ENCODE assay signal across 9 mouse cellular contexts in the genomic region with DNA sequence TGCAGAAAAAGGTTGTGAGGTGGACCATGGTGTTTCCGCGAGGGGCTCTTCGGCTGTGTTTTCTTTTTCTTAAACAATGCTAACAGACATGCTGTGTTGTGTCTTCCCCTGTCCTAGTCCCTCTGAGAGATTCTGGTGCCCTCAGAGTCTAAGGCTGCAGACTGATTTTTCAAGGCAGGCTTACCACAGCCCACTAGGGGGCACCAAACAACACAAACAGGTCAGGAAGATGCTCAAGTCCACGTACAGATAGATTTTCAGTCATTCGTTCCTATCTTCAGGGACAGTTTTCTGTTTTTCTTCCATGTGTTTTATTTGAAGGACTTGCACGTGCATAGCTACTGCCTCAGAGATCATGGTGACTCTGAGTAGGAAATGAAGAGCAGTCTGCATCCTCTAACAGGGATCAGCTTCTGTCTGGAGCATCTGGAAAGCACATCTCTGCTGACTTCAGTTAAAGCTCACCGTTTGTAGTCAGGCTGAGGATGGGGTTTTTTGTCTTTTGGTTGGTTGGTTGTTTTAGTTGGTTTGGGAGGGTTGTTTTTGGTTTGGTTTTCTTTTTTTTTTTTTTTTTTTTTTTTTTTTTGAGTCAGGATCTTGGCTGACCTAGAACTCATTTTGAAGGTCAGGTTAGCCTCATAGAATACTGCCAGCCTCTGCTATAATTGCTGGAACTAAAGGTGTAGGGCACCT. TPM values are rescaled to one million over a fixed set of nuclear protein-coding genes. Genes with fewer than 3 reads are reported as not detected.
DNase-seq lines count a peak whose midpoint lies in the region; ATAC-seq and TF ChIP-seq lines count a peak whose summit lies in the region.
"Had no signal": no experiment of that assay in that cellular context is flagged by ENCODE, and none has a peak within 500 bp of the region (broad histone marks: within the 10 kb centered on the region; RNA-seq: fewer than 3 reads in every experiment).

No protein-coding gene starts in this region.

- POLR2A ChIA-PET in Patski (lab: Charles Lee), result interaction anchor here (0.6 kb wide), 1 partner anchor 1415 kb away, joined by 3 read pairs; no protein-coding TSS in a partner anchor

- no peak overlapping the region for H3K4me2 ChIP-seq in lung, postnatal 0 days (replicated peaks; ENCODE audit: low read depth, low read length)
- H3K4me2 ChIP-seq: midbrain, embryonic 12.5 days had no signal

- whole genome bisulfite sequencing in lung, postnatal 0 days, result 27% methylated on average over 7 of the region's 7 CpGs

- peak; percentile 93 for TF ChIP-seq CTCF in Patski (IDR thresholded peaks at IDR 0.05)
- peak; percentile 95 for TF ChIP-seq CTCF in lung, postnatal 0 days (IDR thresholded peaks at IDR 0.05)

- CTCF ChIA-PET in Patski (lab: Charles Lee), result interaction anchor here (0.8 to 1.2 kb wide), 5 partner anchors 9 to 256 kb away, joined by 3 to 5 read pairs (median 3); no protein-coding TSS in a partner anchor

- H3K4me1 ChIP-seq in lung, postnatal 0 days (ENCODE audit: insufficient read depth, low read depth, low read length), result no peaks in the 10 kb centered on the region

- no peak overlapping the region for H3K27ac ChIP-seq in lung, postnatal 0 days (ENCODE audit: low read length)
- H3K27ac ChIP-seq: midbrain, embryonic 12.5 days had no signal

- no peak overlapping the region for H3K4me3 ChIP-seq in lung, postnatal 0 days (ENCODE audit: low read depth, low read length)
- H3K4me3 ChIP-seq: midbrain, embryonic 12.5 days had no signal

- H3K27me3 ChIP-seq in Patski, result no peaks in the 10 kb centered on the region
- H3K27me3 ChIP-seq in lung, postnatal 0 days (replicated peaks; ENCODE audit: insufficient read depth, low read length), result no peaks in the 10 kb centered on the region
- H3K27me3 ChIP-seq: midbrain, embryonic 12.5 days had no signal

- H3K36me3 ChIP-seq in lung, postnatal 0 days (ENCODE audit: insufficient read depth, low read length), result no peaks in the 10 kb centered on the region
- H3K36me3 ChIP-seq: midbrain, embryonic 12.5 days had no signal

- DNase-seq in Patski (ENCODE audit: low read depth, low spot score), result no peak
- peak; percentile 93 for DNase-seq in cerebellum, adult 9-10 months
- DNase-seq in gastrocnemius, postnatal 14 days, result peak; percentile 79
- DNase-seq in layer of hippocampus, adult 11-12 months (ENCODE audit: low spot score), result peak; percentile 93
- DNase-seq in lung, postnatal 0 days (ENCODE audit: low spot score), result peak; percentile 87
- DNase-seq in right cerebral cortex, postnatal 36 days (ENCODE audit: low spot score in 2 of 2), result peak; percentile 66 to 78
- DNase-seq in urinary bladder, postnatal 4 days (ENCODE audit: low spot score in 2 of 2), result peak; percentile 53 to 75

- intact Hi-C loops in gastrocnemius, postnatal 14 days (cut with DNase I; ENCODE audit: low total_unique reads), result loop anchor here (5.0 kb wide), 1 partner anchor 77 kb away; no protein-coding TSS in a partner anchor

- TF ChIP-seq EP300 in lung, postnatal 0 days (IDR thresholded peaks at IDR 0.05), result no peak

- H3K9me3 ChIP-seq in lung, postnatal 0 days (ENCODE audit: low read length), result no peaks in the 10 kb centered on the region
- H3K9me3 ChIP-seq: midbrain, embryonic 12.5 days had no signal

- in situ Hi-C loops in Patski (cut with MboI; ENCODE audit: low pct_unique_long_range_greater_than_20kb), result loop anchor here (5.0 to 10.0 kb wide), 4 partner anchors 42 to 480 kb away; no protein-coding TSS in a partner anchor

- no peak overlapping the region for H3K9ac ChIP-seq in lung, postnatal 0 days (replicated peaks; ENCODE audit: low read depth)
- H3K9ac ChIP-seq: midbrain, embryonic 12.5 days had no signal

- peak; percentile 47 for ATAC-seq in CD4-positive, CD25-positive, alpha-beta regulatory T cell, adult 4 months
- no peak for ATAC-seq in Patski
- peak; percentile 14; the same call in 1 of the 2 replicates for ATAC-seq in lung, postnatal 0 days

RNA-seq across cellular contexts. Expression of a gene that starts 13.1 kb away (rescaled TPM):
- polyA plus RNA-seq in CD4-positive, CD25-positive, alpha-beta regulatory T cell, adult 4 months (2017; shearing (Covaris generic)), result not detected
- not detected for polyA plus RNA-seq in Patski (2021)
- total RNA-seq in gastrocnemius, postnatal 14 days (2021), result not detected
- polyA plus RNA-seq in lung, postnatal 0 days (2015; fragmentation: Nextera tagmentation; extraction: Ambion mirVana), result not detected in 2 replicates
- polyA plus RNA-seq: midbrain, embryonic 12.5 days had no signal

RNA-seq across cellular contexts. Expression of a gene that starts 45.9 kb away (rescaled TPM):
- polyA plus RNA-seq in CD4-positive, CD25-positive, alpha-beta regulatory T cell, adult 4 months (2017; shearing (Covaris generic)), result 100 to 1,000 TPM; 111 to 235 TPM
- polyA plus RNA-seq in Patski (2021), result 231 TPM
- 10 to 100 TPM; 73.6 to 76.9 TPM for total RNA-seq in gastrocnemius, postnatal 14 days (2021)
- polyA plus RNA-seq in lung, postnatal 0 days (2015; fragmentation: Nextera tagmentation; extraction: Ambion mirVana), result 101 and 141 TPM in 2 replicates
